Mouse (Mus musculus): Measurements from ENCODE around the gene Hspa14. TPM values are rescaled to one million over a fixed set of nuclear protein-coding genes. Genes with fewer than 3 reads are reported as not detected.

Hspa14 gene
- total RNA-seq, 4 experiments from 2014 or later = 45.6 to 51.2 (median 48.0) TPM

Other genes with a start within 250 kb of the Hspa14 start
- 10 to 100 TPM; 86.3 to 98.2 (median 91.2) TPM for gene Nmt2, start 228.6 kb downstream of the Hspa14 start, total RNA-seq (2022)
- gene Rpp38, start 180.2 kb downstream of the Hspa14 start, total RNA-seq (2022) = 10 to 100 TPM; 10.0 to 12.3 (median 10.1) TPM
- 1 to 10 TPM in 2 of 4 experiments, not detected in 2; 1.0 to 1.6 TPM for gene Acbd7, start 176.6 kb downstream of the Hspa14 start, total RNA-seq (2022)
- not detected for gene Olah, start 115.6 kb downstream of the Hspa14 start, total RNA-seq (2022)
- 1 to 10 TPM; 1.1 to 4.1 (median 1.9) TPM for gene Meig1, start 90.2 kb downstream of the Hspa14 start, total RNA-seq (2022)
- gene Dclre1c, start 88.7 kb downstream of the Hspa14 start, total RNA-seq (2022) = 10 to 100 TPM; 10.3 to 13.9 (median 10.9) TPM
- gene Suv39h2, start 37.8 kb downstream of the Hspa14 start, total RNA-seq (2022) = 1 to 10 TPM; 2.8 to 4.1 (median 3.6) TPM
- gene Gm45902, start within 50 bp of the Hspa14 start, total RNA-seq (2022) = 1 to 10 TPM; 4.3 to 5.6 (median 4.6) TPM
- gene Cdnf, start 216 bp upstream of the Hspa14 start, total RNA-seq (2022) = 1 to 10 TPM; 1.2 to 2.5 (median 1.8) TPM
- gene Fam107b, start 57.7 kb upstream of the Hspa14 start, total RNA-seq (2022) = 1 to 10 TPM; 7.1 to 9.5 (median 8.3) TPM

All from left cerebral cortex, adult 8-10 months (tissue).